Mouse (Mus musculus) T-helper 2 cell (primary cell): ENCODE results near the gene Umad1.

Source experiments
- in situ Hi-C: fragments of 300-600 bp; cut with MboI, MseI; formaldehyde crosslinking; loops from one replicate; pipeline ENCODE4 v1.15.1; 2025; ENCODE audit warnings: high pct_unique_total_duplicates

Umad1 gene

DNA sequence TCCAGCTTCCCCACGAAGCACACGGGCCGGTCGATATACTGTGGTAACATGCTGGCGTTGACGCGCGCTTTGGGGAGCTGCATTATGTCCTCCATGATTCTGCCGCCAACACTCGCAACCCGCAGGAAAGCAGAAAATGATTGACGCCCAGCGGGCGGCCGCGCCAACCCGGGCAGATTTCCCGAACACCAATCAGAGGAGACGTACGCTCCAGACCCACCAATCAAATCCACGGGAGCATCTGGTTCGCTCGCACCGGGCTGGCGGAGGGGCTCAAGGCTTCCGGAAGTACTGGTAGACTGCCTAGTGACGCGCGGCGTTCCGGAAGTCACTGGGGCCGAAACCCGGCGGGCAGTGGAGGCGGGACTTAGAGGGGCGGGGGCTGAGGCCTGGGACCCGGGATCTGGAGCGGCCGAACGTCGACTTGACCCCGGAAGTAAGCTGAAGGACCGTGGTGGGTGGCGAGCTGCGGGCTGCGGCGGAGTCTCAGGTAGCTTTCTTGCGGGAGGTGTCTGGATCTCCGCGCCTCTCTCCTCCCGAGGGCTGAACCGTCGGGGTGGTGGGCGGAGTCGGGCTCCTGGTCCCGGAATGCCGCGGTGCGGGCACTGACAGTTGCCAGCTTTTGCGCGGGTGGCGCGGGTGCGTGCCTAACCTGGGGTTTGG is at the start of gene Umad1, which contains the start of the genes Rpa3 and Gm45062:
Gene Umad1, plus strand, starts transcription at position 285 of the 663 bp plus-strand sequence.
Gene Rpa3, minus strand, starts transcription at position 170 of the 663 bp plus-strand sequence.
Gene Gm45062, plus strand, starts transcription at position 447 of the 663 bp plus-strand sequence.
- in situ Hi-C loops, result no loop called here

DNA sequence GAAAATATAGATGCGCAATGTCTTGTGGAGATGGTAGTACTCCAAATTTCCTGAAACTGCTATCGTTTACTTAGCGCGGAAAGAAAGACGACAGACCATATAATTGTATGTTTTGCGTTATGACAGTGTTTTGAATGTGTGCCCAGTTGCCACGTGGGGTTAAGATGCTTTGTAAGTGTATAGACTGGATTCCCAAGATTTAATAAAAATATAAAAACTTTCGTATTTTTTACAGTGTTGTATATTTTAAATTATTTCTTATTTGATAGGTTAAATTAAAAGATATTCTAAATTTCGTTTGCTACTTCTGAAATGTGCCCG is 49.3 kb upstream of the Umad1 start:
- in situ Hi-C loops, result loop anchor here (10.0 to 25.0 kb wide), 2 partner anchors 275 to 373 kb away; partner anchors contain the start of gene C1galt1

DNA sequence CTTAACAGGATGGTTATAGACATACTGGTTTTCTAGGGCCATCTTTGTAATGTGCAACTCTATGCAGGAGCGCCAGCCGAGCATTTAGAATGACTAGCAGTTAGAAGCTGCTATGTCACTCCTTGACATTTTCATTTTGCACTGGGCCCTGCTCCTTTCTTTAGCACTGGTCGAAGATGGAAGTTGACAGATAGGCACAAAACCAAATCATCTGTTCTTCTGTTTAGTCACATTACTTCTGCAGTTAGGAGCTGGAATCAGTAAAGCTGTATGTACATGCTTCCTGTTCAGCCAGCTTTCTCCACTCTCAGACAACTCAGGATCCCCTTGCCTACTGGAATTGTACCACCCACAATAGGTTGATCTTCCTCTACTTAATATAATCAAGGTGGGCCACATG is 48.4 kb upstream of the Umad1 start:
- in situ Hi-C loops, result loop anchor here (25.0 kb wide), 1 partner anchor 373 kb away; the partner anchor contains the start of gene C1galt1

DNA sequence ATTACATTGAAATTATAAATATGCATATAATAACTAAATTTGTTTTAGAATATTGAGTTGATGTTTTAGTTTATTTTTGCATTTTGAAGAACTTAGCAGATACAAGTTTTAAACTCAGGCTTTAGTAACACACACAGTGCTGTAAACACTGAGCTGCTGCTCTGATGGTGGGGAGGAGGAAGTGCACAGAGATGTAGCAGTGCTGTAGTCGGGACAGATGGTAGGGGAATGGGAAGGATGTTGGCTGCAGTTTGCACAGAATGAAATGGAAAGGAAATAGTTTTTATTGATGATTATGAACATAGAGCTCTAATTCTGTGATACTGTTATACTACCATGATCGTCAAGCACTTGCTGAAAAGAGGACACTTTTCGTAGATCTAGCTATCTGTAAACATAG is 32.1 kb upstream of the Umad1 start:
- in situ Hi-C loops, result no loop called here

DNA sequence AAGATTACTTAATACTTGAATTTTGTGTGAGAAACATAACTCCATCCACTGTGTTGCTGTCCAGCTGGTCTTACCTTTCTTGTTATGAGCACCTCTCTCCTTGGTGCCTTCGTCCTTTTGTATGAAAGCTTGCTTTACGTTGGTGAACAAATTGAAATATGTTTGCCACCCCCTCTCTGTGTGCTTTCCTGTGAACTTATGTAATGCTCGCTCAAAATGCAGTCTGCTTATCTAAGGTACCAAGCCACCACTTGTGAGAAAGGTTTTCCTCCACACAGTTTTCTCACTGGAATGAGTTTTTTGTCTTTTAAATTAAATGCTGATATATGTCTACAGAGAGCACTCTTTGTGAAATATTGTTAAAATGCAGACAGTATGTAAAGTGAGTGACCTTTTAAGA is 30.5 kb upstream of the Umad1 start:
- in situ Hi-C loops, result no loop called here

DNA sequence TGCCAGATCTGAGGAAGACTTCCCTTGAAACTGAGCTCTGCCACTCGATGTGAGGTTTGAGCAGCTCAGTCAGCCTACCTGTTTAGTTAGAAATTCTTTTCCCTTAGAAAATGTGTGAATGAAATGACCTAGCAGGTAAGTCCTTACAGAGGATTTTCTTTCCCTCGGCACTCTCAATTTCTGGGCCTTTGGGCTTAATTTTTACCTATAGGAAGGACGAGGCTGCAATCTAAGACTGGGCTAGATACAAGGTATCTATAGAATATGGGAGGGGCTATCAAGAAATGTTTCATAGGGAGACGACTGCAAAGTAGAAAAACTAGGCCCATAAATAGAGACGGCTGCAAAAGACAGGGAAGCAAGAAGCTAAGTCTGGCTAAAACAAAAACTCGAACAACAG is 772 bp upstream of the Umad1 start:
- in situ Hi-C loops, result no loop called here

DNA sequence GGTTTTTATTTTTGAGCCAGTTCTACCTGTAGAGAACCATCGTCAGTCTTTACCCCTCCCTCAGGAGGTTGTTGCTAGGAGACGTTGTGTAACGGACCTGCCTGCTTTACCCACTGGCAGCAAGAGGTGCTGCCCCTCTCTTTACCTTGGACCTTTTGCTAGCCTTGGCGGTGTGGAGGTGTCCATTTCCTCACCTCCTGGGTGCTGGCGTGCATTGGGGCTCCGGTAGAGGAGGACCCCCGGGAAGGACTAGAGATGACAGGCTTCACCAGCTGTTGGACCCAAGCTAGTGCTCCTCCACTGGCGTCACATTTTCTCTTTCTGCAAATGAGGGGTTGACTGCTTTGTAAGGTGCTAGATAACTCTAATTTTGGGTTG is 568 bp downstream of the Umad1 start:
- in situ Hi-C loops, result loop anchor here (5.0 kb wide), 1 partner anchor 238 kb away; no protein-coding TSS in a partner anchor

DNA sequence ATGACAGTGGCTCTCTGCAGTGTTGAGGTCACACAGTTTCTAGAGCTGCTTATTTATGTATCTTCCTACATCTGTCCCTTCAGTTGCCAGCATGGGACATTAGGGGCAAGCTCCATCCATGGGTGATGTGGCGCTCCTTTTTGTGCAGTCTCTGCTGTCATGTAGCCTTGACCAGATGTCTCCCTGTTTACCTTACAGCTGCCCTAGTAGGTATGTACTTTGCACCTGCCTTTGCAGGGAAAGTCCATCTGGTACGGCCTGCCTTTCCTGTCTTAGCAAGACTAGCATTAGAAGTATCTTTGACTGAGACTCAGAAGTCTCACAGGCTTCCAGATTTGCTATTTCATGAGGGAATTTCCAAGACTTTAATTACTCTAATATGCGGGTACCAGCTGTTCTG is 12.0 kb downstream of the Umad1 start:
- in situ Hi-C loops, result no loop called here

DNA sequence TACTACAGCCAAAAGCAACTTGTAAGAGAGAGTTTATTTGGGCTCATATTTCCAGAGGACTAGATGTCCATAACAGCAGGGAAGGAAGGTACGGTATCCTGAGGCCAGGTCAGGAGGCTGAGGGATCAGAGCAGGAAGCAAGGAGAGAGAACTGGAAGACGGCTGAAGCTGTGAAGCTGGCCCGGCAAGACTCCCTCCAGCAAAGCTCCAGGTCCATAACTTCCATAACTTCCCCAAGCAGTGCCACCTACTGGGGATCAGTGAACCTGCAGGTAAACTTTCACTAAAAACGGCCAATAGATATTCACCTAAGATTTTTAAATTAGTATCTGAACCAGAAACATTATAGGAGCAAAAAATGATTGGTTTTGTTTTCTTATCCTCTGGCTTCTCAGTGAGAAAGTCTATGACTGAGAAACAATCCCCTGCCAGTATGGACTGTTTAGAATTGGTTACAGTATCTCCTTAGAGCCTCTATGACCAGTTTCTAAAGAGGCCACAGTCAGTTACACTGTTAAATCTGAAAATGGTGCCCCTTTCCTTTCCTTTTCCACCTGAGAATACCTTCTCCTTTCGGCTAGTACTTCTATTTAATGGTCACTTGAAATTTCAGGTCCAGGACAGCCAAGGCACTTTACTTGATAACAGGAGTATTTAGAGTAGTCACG is 15.4 kb downstream of the Umad1 start:
- in situ Hi-C loops, result no loop called here

DNA sequence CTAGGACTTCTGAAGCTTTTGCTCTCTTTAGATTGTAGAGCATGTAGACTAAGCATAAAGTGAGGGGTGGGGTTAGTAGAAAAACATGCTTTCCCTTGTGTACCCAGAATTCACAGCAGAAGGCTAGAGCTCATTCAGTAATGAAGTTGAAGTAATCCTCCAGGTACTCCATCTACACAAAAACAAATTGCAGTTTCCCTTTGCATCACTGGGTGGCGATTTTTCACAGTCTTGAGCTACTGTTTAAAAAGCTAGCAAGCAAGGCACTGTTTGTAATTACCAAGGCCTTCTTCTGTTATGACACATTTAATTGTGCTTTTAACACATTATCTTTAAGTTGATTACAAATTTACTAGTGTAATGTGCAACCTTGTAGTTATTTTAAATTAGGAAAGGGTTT is 16.0 kb downstream of the Umad1 start:
- in situ Hi-C loops, result no loop called here

DNA sequence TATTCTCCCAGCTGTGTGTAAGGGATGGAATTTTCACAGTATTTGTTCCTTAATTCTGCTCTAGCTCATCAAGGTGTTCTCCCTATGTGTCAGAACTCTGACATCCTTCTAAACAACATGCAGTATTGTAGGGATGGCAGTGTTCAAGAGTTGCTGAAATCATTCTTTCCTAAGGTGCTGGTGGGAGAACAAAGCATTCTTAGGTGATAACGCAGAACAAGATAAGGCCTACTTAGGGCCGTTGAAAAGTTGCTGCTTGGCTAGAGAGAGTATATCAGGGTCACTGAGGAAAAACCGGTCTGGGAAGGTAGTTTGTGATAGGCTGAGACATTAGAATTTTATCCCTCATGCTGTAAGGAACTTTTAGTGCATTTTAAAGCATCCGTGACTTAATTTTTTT is 17.3 kb downstream of the Umad1 start:
- in situ Hi-C loops, result no loop called here

DNA sequence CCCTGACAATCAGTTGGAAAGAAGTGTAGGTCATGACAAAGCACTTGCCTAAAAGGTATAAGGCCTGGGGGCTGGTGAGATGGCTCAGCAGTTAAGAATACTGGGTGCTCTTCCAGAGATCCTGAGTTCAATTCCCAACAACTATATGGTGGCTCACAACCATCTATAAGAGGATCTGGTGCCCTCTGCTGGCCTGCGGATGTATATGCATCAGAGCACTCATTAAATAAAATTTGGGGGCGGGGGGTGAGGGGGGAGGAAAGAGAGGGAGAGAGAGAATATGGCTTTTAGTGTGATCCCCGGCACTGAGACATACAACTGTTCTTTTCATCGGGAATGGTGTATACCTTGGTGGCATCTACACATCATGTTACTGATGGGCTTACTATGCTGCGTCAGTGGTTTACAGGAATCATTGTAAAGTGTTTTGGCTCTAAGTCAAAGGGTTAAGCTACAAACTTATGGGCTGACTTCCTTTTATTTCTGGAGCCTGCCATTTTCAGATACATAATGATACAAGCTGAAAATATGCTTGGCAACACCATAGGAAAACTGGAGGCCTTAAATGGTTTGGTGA is 19.4 kb downstream of the Umad1 start:
- in situ Hi-C loops, result no loop called here

DNA sequence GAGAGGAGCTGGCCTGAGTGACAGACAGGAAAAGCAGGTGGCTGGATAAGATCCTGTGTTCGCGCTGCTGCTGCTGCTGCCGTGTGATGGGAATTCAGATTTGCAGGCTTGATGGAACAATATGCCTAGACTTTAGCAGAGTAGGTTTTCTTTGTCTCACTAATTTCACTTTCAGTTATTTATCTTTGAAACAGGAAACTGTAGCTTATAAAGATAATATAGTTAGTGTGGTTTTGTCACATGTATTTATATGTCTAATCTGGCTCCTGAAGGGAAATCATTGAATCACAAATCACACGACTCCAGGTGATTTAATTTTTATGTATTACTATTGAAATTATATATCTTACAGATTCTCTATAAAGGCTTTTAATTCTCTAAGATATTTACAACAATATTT is 24.2 kb downstream of the Umad1 start:
- in situ Hi-C loops, result loop anchor here (5.0 kb wide), 1 partner anchor 439 kb away; no protein-coding TSS in a partner anchor

DNA sequence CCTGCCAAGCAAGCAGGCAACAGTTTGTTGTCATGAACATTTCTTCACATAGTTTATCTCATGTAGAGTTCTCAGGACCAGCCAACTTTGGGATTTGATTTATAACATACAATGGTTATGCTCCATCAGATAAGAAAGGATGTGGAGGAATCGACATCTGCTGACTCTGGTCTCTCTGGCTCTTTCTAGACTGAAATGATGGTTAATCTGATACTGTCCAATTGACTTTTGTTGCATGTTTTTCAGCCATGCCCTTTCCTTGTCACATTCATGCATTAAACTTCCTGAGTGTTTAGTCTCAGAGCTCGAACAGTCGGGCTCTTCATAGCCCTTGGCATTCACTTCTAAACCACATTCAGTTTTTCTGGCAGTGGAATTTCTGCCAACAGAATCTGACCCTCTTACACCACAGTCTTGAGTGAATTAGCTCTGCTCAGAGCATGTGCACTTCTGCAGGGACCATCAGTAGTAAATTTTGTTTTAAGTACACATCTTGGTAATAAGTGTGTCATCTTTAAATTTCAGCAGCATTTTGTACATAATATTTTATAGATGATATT is 26.4 kb downstream of the Umad1 start:
- in situ Hi-C loops, result no loop called here

DNA sequence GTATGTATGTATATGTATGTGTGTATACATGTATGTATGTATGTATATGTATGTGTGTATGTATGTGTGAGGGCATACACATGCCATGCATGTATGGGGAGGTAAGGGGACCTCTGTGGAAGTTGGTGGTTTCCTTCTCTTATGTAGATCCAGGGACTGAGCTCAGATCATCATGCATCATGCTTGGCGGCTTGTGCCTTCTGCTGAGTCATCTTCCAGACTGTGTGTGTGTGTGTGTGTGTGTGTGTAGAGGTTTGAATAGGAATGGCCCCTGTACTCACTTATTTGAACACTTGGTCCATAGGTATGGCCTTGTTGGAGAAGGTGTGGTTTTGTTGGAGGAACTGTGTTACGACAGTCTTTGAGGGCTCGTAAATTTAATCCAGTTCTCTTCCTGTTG is 27.1 kb downstream of the Umad1 start:
- in situ Hi-C loops, result no loop called here

DNA sequence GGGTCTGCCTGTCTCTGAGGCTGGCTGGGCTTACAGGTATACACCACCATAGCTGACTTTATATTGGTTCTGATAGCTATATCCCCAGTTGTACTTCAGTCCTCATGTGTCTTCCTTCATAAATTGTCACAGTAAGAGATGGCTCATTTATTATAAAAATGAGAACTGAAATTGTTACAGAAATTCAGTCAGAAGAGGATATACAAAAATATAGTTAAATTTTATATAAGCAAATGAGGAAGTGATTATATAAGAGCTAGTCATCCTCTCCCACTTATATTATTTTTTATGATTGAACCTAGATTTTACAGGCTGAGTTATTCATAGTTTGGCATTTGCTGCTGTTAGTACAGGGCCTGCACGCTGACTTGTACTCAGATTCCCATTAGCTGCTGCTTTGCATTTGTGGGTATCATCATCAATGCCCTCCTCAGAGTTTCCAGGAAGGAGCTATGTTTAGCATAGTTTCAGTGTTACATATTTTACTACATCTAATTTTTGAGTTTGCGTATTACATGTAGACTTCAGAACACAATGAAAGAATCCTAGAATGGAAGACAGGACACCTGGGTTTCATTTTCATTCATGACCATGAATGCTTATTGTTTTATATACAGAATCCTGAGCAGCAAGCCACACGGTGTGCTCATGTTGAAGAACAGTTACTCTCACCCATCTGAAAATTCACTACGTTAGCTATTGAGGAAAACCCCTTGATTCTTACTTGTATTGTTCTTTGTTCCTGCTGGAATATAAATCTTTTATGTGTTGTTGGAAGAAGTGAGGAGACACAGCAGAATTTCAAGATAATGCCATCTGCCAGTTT is 29.9 kb downstream of the Umad1 start:
- in situ Hi-C loops, result no loop called here

DNA sequence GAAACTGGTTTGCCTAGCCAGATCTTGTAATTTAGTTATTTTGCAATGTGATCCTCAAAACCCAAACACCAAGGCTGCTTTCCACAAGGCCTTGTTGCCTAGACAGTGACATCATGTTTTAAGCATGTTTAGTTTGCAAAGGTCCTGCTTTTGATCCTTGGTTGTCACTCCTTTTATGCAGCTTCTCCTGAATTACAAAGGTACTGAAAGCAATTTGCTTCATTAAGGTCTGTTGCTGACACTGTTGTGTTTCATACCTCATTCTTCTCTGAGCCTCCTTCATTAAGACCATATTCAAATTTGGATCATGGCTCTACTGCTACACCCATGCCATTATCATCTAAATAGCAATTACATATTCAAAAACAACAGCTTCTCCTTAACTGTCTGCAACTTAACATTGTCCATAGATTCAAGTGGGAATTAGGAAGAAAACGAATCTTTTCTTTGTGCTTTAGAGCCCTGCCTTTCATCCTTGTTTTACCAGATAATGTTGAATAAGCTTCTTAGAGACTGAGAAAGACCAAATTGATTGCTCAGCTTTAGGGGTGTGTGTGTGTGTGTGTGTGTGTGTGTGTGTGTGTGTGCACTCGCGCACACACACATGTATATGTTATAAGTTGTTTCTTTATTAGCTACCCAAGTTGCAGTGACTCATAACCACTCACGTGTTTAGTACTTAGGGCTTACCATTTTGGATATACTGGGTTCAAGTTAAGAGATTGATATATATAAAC is 35.1 kb downstream of the Umad1 start:
- in situ Hi-C loops, result no loop called here

DNA sequence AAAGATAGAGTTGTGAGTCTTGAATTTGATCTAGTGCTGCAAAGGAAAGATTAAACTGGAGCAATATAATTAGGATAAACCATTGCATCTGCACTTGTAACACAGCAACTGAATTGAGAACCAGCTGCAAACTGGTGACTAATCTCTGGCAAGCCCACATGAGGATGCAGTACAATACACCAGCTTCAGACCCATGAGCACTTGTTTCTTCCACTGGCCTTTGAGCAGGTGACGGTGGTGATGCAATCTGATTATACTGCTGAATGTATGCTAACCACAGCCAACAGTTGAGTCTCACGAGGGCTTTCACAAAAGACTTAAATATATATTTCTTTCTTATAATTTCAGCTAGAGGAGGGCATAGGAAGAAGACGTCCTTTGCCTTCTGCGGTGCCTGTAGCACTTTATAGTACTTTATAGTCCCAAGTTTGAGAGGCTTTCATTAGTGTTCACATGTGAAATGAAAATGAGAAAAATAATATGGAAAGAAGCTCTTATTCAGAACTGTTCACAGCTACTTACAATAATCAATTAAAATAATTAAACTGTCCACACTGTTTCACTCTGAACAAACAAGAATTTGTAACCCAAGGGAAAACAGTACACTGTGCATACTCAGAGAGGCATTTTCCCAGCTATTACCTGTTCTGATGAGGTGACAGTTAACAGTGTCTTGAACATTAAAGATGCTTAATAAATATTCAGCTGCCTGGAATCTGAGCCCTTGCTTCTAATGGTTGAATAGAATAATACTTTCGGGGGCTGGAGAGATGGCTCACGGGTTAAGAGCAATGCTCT is 40.2 kb downstream of the Umad1 start:
- in situ Hi-C loops, result no loop called here

DNA sequence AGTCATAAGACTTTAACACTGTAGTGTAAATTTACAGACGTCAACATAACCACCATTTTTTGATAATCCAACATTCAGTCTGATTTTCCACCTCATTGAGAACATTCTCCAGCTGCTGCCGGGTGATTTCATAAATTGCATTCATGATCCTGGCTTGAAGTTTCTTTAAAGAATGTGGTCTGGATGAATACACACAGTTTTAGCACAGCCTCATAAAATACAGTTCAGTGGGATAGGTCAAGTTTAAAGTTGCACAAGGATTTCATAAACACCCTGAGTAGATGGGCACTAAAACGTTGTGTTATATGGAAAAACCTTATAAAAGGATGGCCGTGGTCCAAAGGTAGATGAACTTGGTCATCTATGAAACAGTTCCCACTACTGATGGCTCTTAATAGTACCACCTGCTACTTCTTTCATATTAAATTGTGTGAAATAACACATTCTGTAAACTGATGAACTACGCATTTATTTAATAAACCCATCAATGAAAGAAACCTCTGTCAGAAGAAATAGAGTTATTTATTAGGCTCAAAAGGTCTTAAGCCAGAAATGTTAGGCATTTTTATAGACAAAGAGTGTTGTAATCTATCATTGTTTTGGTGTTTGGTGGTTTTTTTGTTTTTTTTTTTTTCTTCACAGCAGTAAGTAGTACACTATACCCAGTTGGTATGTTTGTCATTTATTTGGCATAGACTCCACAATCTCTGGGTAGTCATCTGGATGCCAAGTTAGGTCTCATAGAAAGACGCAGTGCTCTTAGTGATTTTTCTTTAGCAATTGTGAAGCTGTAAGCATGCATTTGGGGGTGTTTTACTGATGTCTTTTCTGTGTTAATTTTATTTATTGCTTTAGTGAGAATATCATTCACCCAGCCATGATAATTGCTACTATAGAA is 49.0 kb downstream of the Umad1 start:
- in situ Hi-C loops, result no loop called here
